Mouse (Mus musculus): Measurements from ENCODE around the gene Lypd6b.

Lypd6b gene

GRCm38 (mm10) chr2:49868116-49868858 is 80.8 kb downstream of the Lypd6b start:
- intact Hi-C loops (cut with DNase I): no loop called here

- intact Hi-C loops (cut with DNase I): no loop called here
Measured at GRCm38 (mm10) chr2:49869044-49869443, 81.6 kb downstream of the Lypd6b start.

- intact Hi-C loops (cut with DNase I): no loop called here
Measured at GRCm38 (mm10) chr2:49869782-49870514, 82.5 kb downstream of the Lypd6b start.

GRCm38 (mm10) chr2:49871012-49871411 is 83.5 kb downstream of the Lypd6b start:
- intact Hi-C loops (cut with DNase I): no loop called here

- intact Hi-C loops (cut with DNase I): no loop called here
Measured at GRCm38 (mm10) chr2:49880507-49880906, 93.0 kb downstream of the Lypd6b start.

- intact Hi-C loops (cut with DNase I): no loop called here
Measured at GRCm38 (mm10) chr2:49881002-49881401, 93.5 kb downstream of the Lypd6b start.

GRCm38 (mm10) chr2:49882461-49882860 is 95.0 kb downstream of the Lypd6b start:
- intact Hi-C loops (cut with DNase I): no loop called here

GRCm38 (mm10) chr2:49883990-49884389 is 96.5 kb downstream of the Lypd6b start:
- intact Hi-C loops (cut with DNase I): no loop called here

- intact Hi-C loops (cut with DNase I): no loop called here
Measured at GRCm38 (mm10) chr2:49886209-49886608, 98.7 kb downstream of the Lypd6b start.

GRCm38 (mm10) chr2:49888346-49888745 is 100.9 kb downstream of the Lypd6b start:
- intact Hi-C loops (cut with DNase I): no loop called here

GRCm38 (mm10) chr2:49890727-49891126 is 103.2 kb downstream of the Lypd6b start:
- intact Hi-C loops (cut with DNase I): no loop called here

GRCm38 (mm10) chr2:49909838-49910407 is 122.4 kb downstream of the Lypd6b start:
- intact Hi-C loops (cut with DNase I): no loop called here

- intact Hi-C loops (cut with DNase I): no loop called here
Measured at GRCm38 (mm10) chr2:49911296-49912034, 124.0 kb downstream of the Lypd6b start.

GRCm38 (mm10) chr2:49912261-49912895 is 124.9 kb downstream of the Lypd6b start:
- intact Hi-C loops (cut with DNase I): no loop called here

GRCm38 (mm10) chr2:49917489-49917888 is 130.0 kb downstream of the Lypd6b start:
- intact Hi-C loops (cut with DNase I): no loop called here

GRCm38 (mm10) chr2:49918132-49918531 is 130.6 kb downstream of the Lypd6b start:
- intact Hi-C loops (cut with DNase I): no loop called here

- intact Hi-C loops (cut with DNase I): no loop called here
Measured at GRCm38 (mm10) chr2:49918692-49919091, 131.2 kb downstream of the Lypd6b start.

- intact Hi-C loops (cut with DNase I): loop anchor here (10.0 kb wide), 1 partner anchor 157 kb away; no protein-coding TSS in a partner anchor
Measured at GRCm38 (mm10) chr2:49921948-49922347, 134.5 kb downstream of the Lypd6b start.

GRCm38 (mm10) chr2:49922810-49923209 is 135.3 kb downstream of the Lypd6b start:
- intact Hi-C loops (cut with DNase I): loop anchor here (10.0 kb wide), 1 partner anchor 158 kb away; no protein-coding TSS in a partner anchor

- intact Hi-C loops (cut with DNase I): loop anchor here (10.0 kb wide), 1 partner anchor 161 kb away; no protein-coding TSS in a partner anchor
Measured at GRCm38 (mm10) chr2:49926186-49926585, 138.7 kb downstream of the Lypd6b start.

GRCm38 (mm10) chr2:49927362-49927761 is 139.9 kb downstream of the Lypd6b start:
- intact Hi-C loops (cut with DNase I): loop anchor here (10.0 kb wide), 1 partner anchor 163 kb away; no protein-coding TSS in a partner anchor

All from adrenal gland (tissue).